Mouse (Mus musculus) heart, embryonic 11.5 days (tissue): ENCODE measurements around the gene Appbp2. TPM values are rescaled to one million over a fixed set of nuclear protein-coding genes. Genes with fewer than 3 reads are reported as not detected.
A peak's percentile ranks its signal among the peaks of the same experiment; 100 is the strongest.
"Not testable (repeated sequence)": the region's sequence is repeated elsewhere in the genome, so short reads cannot be mapped to it uniquely, and the experiment has no call there.

Source experiments
- ATAC-seq: fragments of 200-750 bp; cut with Nextera tagmentation; replicated peaks from 2 replicates; pipeline ENCODE4 v1.8.0; 2017; ENCODE audit warnings: moderate library complexity; ENCODE audit not compliant: insufficient number of reproducible peaks, low FRiP score, low TSS enrichment
- H3K27ac ChIP-seq: fragments of 300-500 bp; sonication (generic); 2 replicates; pipeline ENCODE4 v1.5.1; 2014; ENCODE audit warnings: mild to moderate bottlenecking, low read depth, low read length
- H3K27me3 ChIP-seq: fragments of 300-500 bp; sonication (generic); 2 replicates; pipeline ENCODE4 v1.6.1; 2014; ENCODE audit warnings: mild to moderate bottlenecking, low read length, mixed read lengths; ENCODE audit not compliant: control insufficient read depth, insufficient read depth
- H3K36me3 ChIP-seq: fragments of 300-500 bp; sonication (generic); 2 replicates; pipeline ENCODE4 v1.6.1; 2014; ENCODE audit warnings: mild to moderate bottlenecking, low read length, moderate library complexity, mixed read lengths; ENCODE audit not compliant: control insufficient read depth, insufficient read depth
- H3K4me1 ChIP-seq: fragments of 300-500 bp; sonication (generic); 2 replicates; pipeline ENCODE4 v1.6.1; 2014; ENCODE audit warnings: low read length; ENCODE audit not compliant: control insufficient read depth, insufficient read depth
- H3K4me2 ChIP-seq: fragments of 300-500 bp; sonication (generic); 2 replicates; pipeline ENCODE4 v1.6.1; 2014; ENCODE audit warnings: mild to moderate bottlenecking, moderate library complexity
- H3K4me3 ChIP-seq: fragments of 300-500 bp; sonication (generic); 2 replicates; pipeline ENCODE4 v1.5.1; 2014; ENCODE audit warnings: low read depth, low read length
- H3K9ac ChIP-seq: fragments of 300-500 bp; sonication (generic); 2 replicates; pipeline ENCODE4 v1.6.1; 2014; ENCODE audit warnings: mild to moderate bottlenecking, low read depth, low read length, moderate library complexity
- H3K9me3 ChIP-seq: fragments of 300-500 bp; sonication (generic); replicated peaks from 2 replicates; pipeline ENCODE4 v1.6.1; 2016; ENCODE audit warnings: low read length; ENCODE audit not compliant: control insufficient read depth
- WGBS: fragments of 180-500 bp; shearing (Covaris S2); extraction: QIAGEN DNeasy Blood & Tissue Kit; methylation state at CpG from one replicate; pipeline ENCODE4 v1.1.7; 2014; ENCODE audit not compliant: insufficient replicate concordance; 5-methylcytosine and 5-hydroxymethylcytosine counted together
- polyA plus RNA-seq: library from polyadenylated mRNA; unstranded; fragments of >200 nt; fragmentation: Nextera tagmentation; extraction: Ambion mirVana; gene quantifications from 2 replicates; pipeline ENCODE4 v1.2.1, GENCODE M21; 2014

The Appbp2 gene
- polyA plus RNA-seq, 1 experiment from 2014 or later, result 50.4 TPM

- H3K4me1 ChIP-seq, result no peaks in the 10 kb centered on the region
- no peaks in the 10 kb centered on the region for H3K36me3 ChIP-seq
- no peaks in the 10 kb centered on the region for H3K9me3 ChIP-seq
- H3K4me2 ChIP-seq, result no peak overlapping the region
- no peak overlapping the region for H3K4me3 ChIP-seq
- no peaks in the 10 kb centered on the region for H3K27me3 ChIP-seq
- ATAC-seq, result no peak
- H3K9ac ChIP-seq, result no peak overlapping the region
- WGBS, result 39% methylated on average over 1 of the region's 1 CpGs
- H3K27ac ChIP-seq, result no peak overlapping the region
These were observed 67.4 kb downstream of the Appbp2 start for GRCm38 (mm10) chr11:85167503-85167902.

- Histone ChIP-seq H3K27me3 (no peaks in the 10 kb centered on the region), H3K9ac (no peak overlapping the region), H3K27ac (no peak overlapping the region), H3K36me3 (no peaks in the 10 kb centered on the region), H3K4me3 (no peak overlapping the region), H3K4me1 (no peaks in the 10 kb centered on the region), H3K4me2 (no peak overlapping the region), H3K9me3 (no peaks in the 10 kb centered on the region)
- ATAC-seq, result no peak
These were observed 70.6 kb downstream of the Appbp2 start for GRCm38 (mm10) chr11:85164371-85164770.

- not testable (repeated sequence) for H3K9ac ChIP-seq, H3K4me1 ChIP-seq, H3K36me3 ChIP-seq, H3K9me3 ChIP-seq, ATAC-seq, H3K27me3 ChIP-seq, H3K4me3 ChIP-seq, H3K4me2 ChIP-seq, H3K27ac ChIP-seq
- 85% methylated on average over 1 of the region's 1 CpGs for WGBS
These were observed 71.9 kb downstream of the Appbp2 start for GRCm38 (mm10) chr11:85163014-85163413.

GRCm38 (mm10) chr11:85157301-85157700, 77.6 kb downstream of the Appbp2 start:
- Histone ChIP-seq H3K27me3 (no peaks in the 10 kb centered on the region), H3K36me3 (no peaks in the 10 kb centered on the region), H3K9ac (no peak overlapping the region), H3K4me3 (no peak overlapping the region), H3K9me3 (no peaks in the 10 kb centered on the region), H3K4me2 (no peak overlapping the region), H3K4me1 (no peaks in the 10 kb centered on the region), H3K27ac (no peak overlapping the region)
- ATAC-seq, result no peak
- 59% methylated on average over 2 of the region's 2 CpGs for WGBS

GRCm38 (mm10) chr11:85152256-85152930, 82.5 kb downstream of the Appbp2 start:
- no peaks in the 10 kb centered on the region for H3K36me3 ChIP-seq
- WGBS, result 92% methylated on average over 2 of the region's 2 CpGs
- no peaks in the 10 kb centered on the region for H3K4me1 ChIP-seq
- no peaks in the 10 kb centered on the region for H3K9me3 ChIP-seq
- no peak overlapping the region for H3K4me3 ChIP-seq
- ATAC-seq, result no peak
- H3K27ac ChIP-seq, result no peak overlapping the region
- H3K4me2 ChIP-seq, result no peak overlapping the region
- no peak overlapping the region for H3K9ac ChIP-seq
- no peaks in the 10 kb centered on the region for H3K27me3 ChIP-seq

GRCm38 (mm10) chr11:85139581-85140540, 95.1 kb downstream of the Appbp2 start, which contains the start of gene Usp32:
Usp32 (minus strand) TSS chr11:85140161.
- WGBS, result under 1% methylated on average over 88 of the region's 94 CpGs
- Histone ChIP-seq H3K4me3 (peak within 1 kb of the TSS; percentile 96), H3K27me3 (no peaks in the 10 kb centered on the region), H3K4me1 (no peaks in the 10 kb centered on the region), H3K36me3 (no peaks in the 10 kb centered on the region), H3K9ac (peak within 1 kb of the TSS; percentile 86), H3K9me3 (no peaks in the 10 kb centered on the region), H3K4me2 (peak within 1 kb of the TSS; percentile 84), H3K27ac (peak within 1 kb of the TSS; percentile 87)
- peak; percentile 98 for ATAC-seq

GRCm38 (mm10) chr11:85138776-85139474, 96.0 kb downstream of the Appbp2 start:
- peak overlapping the region; percentile 83 for H3K9ac ChIP-seq
- H3K4me1 ChIP-seq, result no peaks in the 10 kb centered on the region
- peak overlapping the region; percentile 84 for H3K4me2 ChIP-seq
- H3K36me3 ChIP-seq, result no peaks in the 10 kb centered on the region
- H3K9me3 ChIP-seq, result no peaks in the 10 kb centered on the region
- peak overlapping the region; percentile 96 for H3K4me3 ChIP-seq
- peak overlapping the region; percentile 82 for H3K27ac ChIP-seq
- H3K27me3 ChIP-seq, result no peaks in the 10 kb centered on the region
- no peak for ATAC-seq
- 2% methylated on average over 17 of the region's 17 CpGs for WGBS
